Mouse (Mus musculus): ENCODE measurements around the gene Olfm1.

Gene Olfm1

GRCm38 (mm10) chr2:28192821-28193689 is at the start of gene Olfm1:
Olfm1 (plus strand) TSS chr2:28192992.
- peak; percentile 23 for DNase-seq

- no peak for DNase-seq
These were observed 49.3 kb upstream of the Olfm1 start for GRCm38 (mm10) chr2:28143417-28144045.

GRCm38 (mm10) chr2:28145702-28146101 is 47.1 kb upstream of the Olfm1 start:
- no peak for DNase-seq

- no peak for DNase-seq
These were observed 46.6 kb upstream of the Olfm1 start for GRCm38 (mm10) chr2:28146152-28146551.

DNA sequence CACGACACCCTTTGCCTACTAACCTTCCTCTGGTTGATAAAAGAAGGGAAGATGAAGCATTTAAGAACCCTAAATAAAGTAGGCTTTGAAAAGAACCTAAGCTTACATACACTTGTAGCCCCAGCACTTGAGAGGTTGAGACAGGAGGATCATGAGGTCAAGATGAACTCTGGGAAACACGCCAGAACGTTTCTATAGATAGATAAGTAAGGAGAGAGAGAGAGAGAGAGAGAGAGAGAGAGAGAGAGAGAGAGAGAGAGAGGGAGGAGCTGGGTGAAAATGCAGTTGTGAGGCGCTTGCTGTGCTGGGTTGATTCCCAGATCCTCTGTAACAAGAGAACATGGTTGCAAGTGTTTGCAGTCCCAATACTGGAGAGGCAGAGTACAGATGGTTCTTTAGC is 46.1 kb upstream of the Olfm1 start:
- DNase-seq = no peak

- no peak for DNase-seq
These were observed 45.5 kb upstream of the Olfm1 start for GRCm38 (mm10) chr2:28147248-28147794.

DNA sequence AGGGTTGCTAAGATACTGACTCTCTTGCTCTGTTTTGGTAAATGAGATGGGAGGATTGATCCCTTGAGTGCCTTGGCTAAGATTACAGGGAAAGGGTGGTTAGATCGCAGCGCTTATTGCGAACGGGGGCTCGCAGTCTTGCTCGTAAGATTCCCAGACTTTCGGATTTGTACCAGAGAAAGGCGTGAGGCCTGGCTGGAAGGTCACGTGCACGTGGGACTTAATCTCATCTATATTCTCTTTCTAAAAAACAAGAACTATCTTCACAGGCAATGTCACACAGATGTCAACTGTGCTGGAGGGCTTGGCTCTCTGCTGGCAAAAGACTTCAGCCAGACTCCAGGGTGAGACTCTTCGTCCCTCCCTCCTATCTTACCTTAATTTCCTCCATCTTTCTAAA is 43.1 kb upstream of the Olfm1 start:
- DNase-seq = no peak

DNA sequence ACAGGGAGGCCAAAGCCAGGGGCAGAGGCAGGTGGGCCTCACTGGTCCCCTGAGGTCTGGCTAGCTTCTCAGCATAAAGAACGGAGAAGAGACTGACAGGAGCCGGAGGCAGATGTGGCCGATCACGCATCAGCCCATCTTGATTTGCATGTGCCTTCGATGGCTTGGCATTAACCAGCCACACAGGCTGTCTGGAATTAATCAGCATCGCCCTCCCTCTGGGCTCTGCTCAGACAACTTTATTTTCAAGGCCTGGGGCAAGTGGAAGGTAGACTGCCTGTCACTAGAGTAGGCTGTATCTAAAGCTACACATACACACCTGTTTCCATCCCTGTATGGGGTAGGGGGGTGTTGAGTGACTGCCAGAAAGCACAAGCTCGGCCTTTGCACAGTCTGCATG is 32.2 kb upstream of the Olfm1 start:
- no peak for DNase-seq

GRCm38 (mm10) chr2:28165570-28165969 is 27.2 kb upstream of the Olfm1 start:
- DNase-seq = no peak

DNA sequence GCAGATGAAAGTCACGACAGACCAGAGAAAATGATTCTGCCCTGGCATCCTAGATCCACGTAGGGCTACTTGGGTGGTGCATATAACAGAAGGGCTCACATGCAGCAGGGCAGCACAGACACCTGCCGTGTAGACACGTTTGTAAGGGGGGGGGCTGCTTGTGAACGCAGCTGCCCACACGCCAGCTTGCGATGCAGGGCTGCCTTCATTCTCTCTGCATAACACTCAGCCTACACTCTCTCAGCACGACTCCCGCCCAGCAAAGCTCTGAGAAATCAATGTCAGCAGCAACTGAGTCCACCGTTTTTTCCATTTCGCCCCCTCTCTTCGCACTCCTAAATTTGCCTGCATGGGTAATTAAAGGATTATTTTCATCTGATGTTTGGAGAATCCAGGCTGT is 23.5 kb upstream of the Olfm1 start:
- DNase-seq = no peak

DNA sequence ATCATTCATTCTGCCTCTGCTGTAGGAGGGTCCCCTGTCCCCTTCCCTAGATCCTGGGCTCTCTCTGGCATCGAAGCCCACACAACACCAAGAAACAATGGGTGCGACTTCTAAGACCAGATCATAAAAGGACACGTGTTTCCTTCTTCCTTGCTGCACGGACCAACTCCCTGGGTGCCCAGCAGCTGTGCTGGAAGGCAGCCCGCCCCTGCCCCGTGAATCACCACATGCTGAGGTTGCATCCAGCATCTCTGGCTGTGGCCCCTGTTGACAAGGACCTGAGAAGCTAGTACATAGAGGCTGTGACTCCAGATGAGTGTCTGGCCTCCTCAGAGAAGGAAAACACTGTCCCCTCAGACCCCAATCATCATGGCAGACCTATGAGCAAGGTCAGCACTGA is 20.8 kb upstream of the Olfm1 start:
- DNase-seq = no peak

GRCm38 (mm10) chr2:28173225-28174141 is 19.3 kb upstream of the Olfm1 start:
- no peak for DNase-seq

GRCm38 (mm10) chr2:28174441-28174840 is 18.4 kb upstream of the Olfm1 start:
- no peak for DNase-seq

- DNase-seq = no peak
These were observed 14.2 kb upstream of the Olfm1 start for GRCm38 (mm10) chr2:28178600-28178999.

DNA sequence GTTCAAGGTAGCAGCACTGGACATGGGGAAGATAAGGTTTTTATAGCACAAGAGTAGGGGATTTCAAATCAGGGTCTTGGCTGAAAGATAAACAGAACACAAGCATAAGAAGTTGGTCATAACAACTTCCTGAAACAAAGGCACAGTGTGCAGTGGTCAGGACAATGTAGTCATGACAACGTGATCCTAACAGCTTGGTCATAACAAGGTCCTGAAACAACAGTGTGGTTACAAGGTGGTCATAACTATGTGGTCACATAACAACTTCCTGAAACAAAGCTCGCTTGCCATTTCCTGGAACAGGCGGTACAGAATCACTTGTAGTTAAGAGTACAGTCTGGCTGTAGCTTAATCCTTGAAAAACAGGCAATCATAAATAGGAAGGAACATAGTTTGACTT is 12.7 kb upstream of the Olfm1 start:
- no peak for DNase-seq

DNA sequence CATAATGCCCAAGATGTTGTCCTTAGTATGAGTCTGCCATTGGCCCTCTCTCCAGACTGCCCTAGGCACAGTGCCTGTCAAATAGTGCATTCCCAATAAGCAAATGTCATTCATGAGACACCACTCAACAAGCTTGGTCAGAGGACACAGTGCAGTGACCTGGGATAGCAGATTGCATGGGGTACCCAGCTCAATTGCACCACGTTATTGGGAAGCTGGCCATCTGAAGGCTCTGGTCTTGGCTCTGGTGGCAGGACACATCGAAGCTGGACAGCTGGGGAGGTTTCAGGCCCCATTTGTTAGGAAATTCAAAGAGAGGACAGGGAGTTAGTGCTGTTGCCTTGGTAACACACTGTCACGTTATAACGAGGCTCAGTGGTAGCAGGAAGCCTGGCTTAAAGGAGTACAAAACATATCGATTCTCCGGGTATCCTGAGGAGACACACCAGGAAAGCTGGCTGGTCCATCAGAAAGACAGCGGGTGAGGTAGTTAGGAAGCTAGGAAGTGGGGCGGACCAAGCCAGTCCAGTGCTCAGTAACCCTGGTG is 4.3 kb upstream of the Olfm1 start:
- no peak for DNase-seq

GRCm38 (mm10) chr2:28193690-28194087 is 897 bp downstream of the Olfm1 start:
- no peak for DNase-seq

GRCm38 (mm10) chr2:28194962-28195617 is 2.3 kb downstream of the Olfm1 start:
- peak; percentile 29 for DNase-seq

DNA sequence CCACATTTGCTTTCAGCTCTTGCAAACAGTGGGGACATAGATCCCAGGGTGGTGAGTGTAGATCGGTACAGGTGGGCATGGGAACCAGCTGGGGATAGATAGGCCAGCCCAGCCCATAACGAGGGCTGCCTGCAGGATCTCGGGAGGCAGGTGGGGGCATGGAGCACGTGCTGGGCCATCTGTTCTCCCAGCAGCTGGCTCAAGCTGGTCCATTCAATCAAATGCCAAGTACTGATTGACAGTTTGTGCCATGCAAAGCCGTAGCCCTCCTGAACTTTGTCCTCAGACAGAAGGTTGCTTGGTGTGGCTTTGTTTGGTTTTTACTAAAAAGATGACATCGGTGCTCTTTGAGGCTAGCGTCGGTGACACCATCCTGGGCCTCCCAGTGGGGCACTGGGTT is 2.9 kb downstream of the Olfm1 start:
- DNase-seq = no peak

- DNase-seq = no peak
These were observed 8.6 kb downstream of the Olfm1 start for GRCm38 (mm10) chr2:28201441-28201841.

DNA sequence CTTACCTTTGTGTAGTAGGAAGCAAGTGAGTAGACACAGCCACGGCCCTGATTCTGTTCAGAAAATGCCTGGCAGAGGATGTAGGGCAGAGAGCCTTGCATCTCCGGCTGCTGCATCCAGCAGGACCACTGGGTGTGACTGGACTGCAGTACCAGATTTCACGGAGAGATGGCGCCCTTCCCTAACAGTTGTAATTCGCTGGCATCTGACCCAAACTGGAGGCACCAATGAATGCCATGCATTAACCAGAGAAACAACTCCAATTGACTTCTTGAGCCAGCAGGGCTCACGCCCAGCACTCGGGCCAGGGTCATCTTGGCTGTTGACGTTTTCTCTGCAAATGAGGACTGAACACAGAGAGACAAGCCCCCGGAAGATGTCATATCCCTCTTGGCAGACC is 11.4 kb downstream of the Olfm1 start:
- peak; percentile 84 for DNase-seq
